Mouse (Mus musculus) T-helper 1 cell (primary cell): ENCODE results near the gene Tex21.
"Not testable (repeated sequence)": the region's sequence is repeated elsewhere in the genome, so short reads cannot be mapped to it uniquely, and the experiment has no call there.

ENCODE experiments used
- in situ Hi-C: fragments of 300-600 bp; cut with MboI, MseI; formaldehyde crosslinking; loops from one replicate; pipeline ENCODE4 v1.15.1; 2025; ENCODE audit warnings: high pct_unique_total_duplicates

The Tex21 gene

GRCm38 (mm10) chr12:76256114-76256843 lies 9.7 kb upstream of the Tex21 start:
- in situ Hi-C loops, result no loop called here

GRCm38 (mm10) chr12:76255499-76255875 lies 8.9 kb upstream of the Tex21 start:
- in situ Hi-C loops, result no loop called here

- in situ Hi-C loops, result no loop called here
These were observed 8.4 kb upstream of the Tex21 start, which contains the start of gene Mthfd1 for GRCm38 (mm10) chr12:76254725-76255498. Gene Mthfd1 (plus strand): TSS chr12:76255298.

- in situ Hi-C loops, result no loop called here
These were observed 7.4 kb upstream of the Tex21 start for GRCm38 (mm10) chr12:76253991-76254390.

- in situ Hi-C loops, result no loop called here
These were observed 7.0 kb upstream of the Tex21 start for GRCm38 (mm10) chr12:76253591-76253990.

GRCm38 (mm10) chr12:76253090-76253489 lies 6.5 kb upstream of the Tex21 start:
- in situ Hi-C loops, result no loop called here

GRCm38 (mm10) chr12:76244981-76245380 lies 1.6 kb downstream of the Tex21 start:
- in situ Hi-C loops, result no loop called here

GRCm38 (mm10) chr12:76241833-76242232 lies 4.7 kb downstream of the Tex21 start:
- in situ Hi-C loops, result no loop called here

- in situ Hi-C loops, result no loop called here
These were observed 5.5 kb downstream of the Tex21 start for GRCm38 (mm10) chr12:76241084-76241483.

- in situ Hi-C loops, result no loop called here
These were observed 5.9 kb downstream of the Tex21 start for GRCm38 (mm10) chr12:76240670-76241069.

GRCm38 (mm10) chr12:76239839-76240571 lies 6.5 kb downstream of the Tex21 start:
- in situ Hi-C loops, result no loop called here

- in situ Hi-C loops, result no loop called here
These were observed 7.3 kb downstream of the Tex21 start for GRCm38 (mm10) chr12:76239145-76239838.

GRCm38 (mm10) chr12:76235253-76235652 lies 11.3 kb downstream of the Tex21 start:
- in situ Hi-C loops, result no loop called here

- in situ Hi-C loops, result no loop called here
These were observed 15.9 kb downstream of the Tex21 start for GRCm38 (mm10) chr12:76230644-76231043.

GRCm38 (mm10) chr12:76222104-76222503 lies 24.4 kb downstream of the Tex21 start:
- in situ Hi-C loops, result not testable (repeated sequence)

GRCm38 (mm10) chr12:76216716-76217115 lies 29.8 kb downstream of the Tex21 start:
- in situ Hi-C loops, result no loop called here

GRCm38 (mm10) chr12:76215121-76215520 lies 31.4 kb downstream of the Tex21 start:
- in situ Hi-C loops, result no loop called here

GRCm38 (mm10) chr12:76209429-76209974 lies 37.0 kb downstream of the Tex21 start:
- in situ Hi-C loops, result no loop called here

- in situ Hi-C loops, result no loop called here
These were observed 46.2 kb downstream of the Tex21 start for GRCm38 (mm10) chr12:76200326-76200725.

- in situ Hi-C loops, result loop anchor here (10.0 kb wide), 2 partner anchors 148 to 412 kb away; no protein-coding TSS in a partner anchor
These were observed 49.5 kb downstream of the Tex21 start for GRCm38 (mm10) chr12:76197071-76197470.

- in situ Hi-C loops, result loop anchor here (10.0 kb wide), 2 partner anchors 148 to 412 kb away; no protein-coding TSS in a partner anchor
These were observed 49.9 kb downstream of the Tex21 start for GRCm38 (mm10) chr12:76196709-76197054.
